Mouse (Mus musculus): ENCODE data around the gene 4930402H24Rik. TPM values are rescaled to one million over a fixed set of nuclear protein-coding genes. Genes with fewer than 3 reads are reported as not detected.

The 4930402H24Rik gene
- total and polyA plus RNA-seq, 2 experiments from 2014 or later = 57.6 to 131 TPM

- ATAC-seq (no peak), DNase-seq (ENCODE audit: low spot score) (no peak)
- 91% methylated on average over 5 of the region's 5 CpGs for WGBS
- Histone ChIP-seq H3K9me3 (ENCODE audit: low read length) (no peaks in the 10 kb centered on the region), H3K36me3 (ENCODE audit: insufficient read depth, low read length) (no peaks in the 10 kb centered on the region), H3K4me3 (ENCODE audit: low read length) (no peak overlapping the region), H3K4me1 (ENCODE audit: insufficient read depth, low read length) (no peaks in the 10 kb centered on the region), H3K9ac (replicated peaks; ENCODE audit: low read length) (no peak overlapping the region), H3K27me3 (ENCODE audit: insufficient read depth, low read length) (no peaks in the 10 kb centered on the region), H3K4me2 (ENCODE audit: low read depth, low read length) (no peak overlapping the region), H3K27ac (no peak overlapping the region)
- TF ChIP-seq CTCF (IDR thresholded peaks at IDR 0.05; ENCODE audit: low read depth) = no peak
Measured at GRCm38 (mm10) chr2:130870916-130871315, 35.3 kb downstream of the 4930402H24Rik start.

DNA sequence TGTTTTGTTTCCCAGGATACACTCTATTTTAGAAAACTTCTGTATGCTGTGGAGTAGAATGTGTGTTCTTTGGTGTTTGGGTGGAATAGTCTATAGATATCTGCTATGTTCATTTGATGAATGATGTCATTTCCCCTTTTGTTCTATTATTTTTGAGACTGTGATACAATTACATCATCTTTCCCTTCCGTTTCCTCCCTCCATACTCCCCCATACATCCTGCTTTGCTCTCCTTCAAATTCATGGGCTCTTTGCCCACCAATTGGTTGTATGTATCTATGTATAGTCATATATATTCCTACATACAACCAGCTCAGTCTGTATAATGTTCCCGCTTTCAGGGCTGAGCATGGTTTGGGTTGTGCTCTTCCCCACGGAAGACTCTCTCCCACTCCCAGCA lies 44.1 kb downstream of the 4930402H24Rik start:
- 90% methylated on average over 3 of the region's 3 CpGs for WGBS
- Histone ChIP-seq H3K4me2 (ENCODE audit: low read depth, low read length) (no peak overlapping the region), H3K36me3 (ENCODE audit: insufficient read depth, low read length) (no peaks in the 10 kb centered on the region), H3K9ac (replicated peaks; ENCODE audit: low read length) (no peak overlapping the region), H3K9me3 (ENCODE audit: low read length) (no peaks in the 10 kb centered on the region), H3K4me1 (ENCODE audit: insufficient read depth, low read length) (no peaks in the 10 kb centered on the region), H3K27me3 (ENCODE audit: insufficient read depth, low read length) (no peaks in the 10 kb centered on the region), H3K27ac (no peak overlapping the region), H3K4me3 (ENCODE audit: low read length) (no peak overlapping the region)
- no peak for ATAC-seq
- DNase-seq (ENCODE audit: low spot score) = no peak
- no peak for TF ChIP-seq CTCF (IDR thresholded peaks at IDR 0.05; ENCODE audit: low read depth)

DNA sequence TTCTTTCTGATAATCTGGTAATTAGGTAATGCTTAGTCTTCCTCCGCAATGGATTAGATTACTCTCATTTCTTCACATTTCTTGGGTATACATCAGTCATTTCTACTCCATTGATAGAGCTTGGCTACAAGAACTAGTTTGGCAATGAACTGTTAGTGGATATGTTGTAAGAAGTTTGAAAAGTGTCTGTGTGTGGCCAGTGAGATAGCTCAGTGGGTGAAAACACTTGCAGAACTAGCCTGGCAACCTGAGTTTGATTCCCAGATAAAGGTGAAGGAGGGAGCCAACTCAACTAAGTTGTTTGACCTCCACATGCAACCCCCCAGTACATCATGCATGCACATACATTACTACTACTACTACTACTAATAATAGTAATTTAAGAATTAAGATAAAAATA lies 53.2 kb downstream of the 4930402H24Rik start:
- Histone ChIP-seq H3K4me2 (ENCODE audit: low read depth, low read length) (no peak overlapping the region), H3K9me3 (ENCODE audit: low read length) (no peaks in the 10 kb centered on the region), H3K4me3 (ENCODE audit: low read length) (no peak overlapping the region), H3K27me3 (ENCODE audit: insufficient read depth, low read length) (no peaks in the 10 kb centered on the region), H3K4me1 (ENCODE audit: insufficient read depth, low read length) (no peaks in the 10 kb centered on the region), H3K9ac (replicated peaks; ENCODE audit: low read length) (no peak overlapping the region), H3K27ac (no peak overlapping the region), H3K36me3 (ENCODE audit: insufficient read depth, low read length) (no peaks in the 10 kb centered on the region)
- 100% methylated on average over 1 of the region's 1 CpGs for WGBS
- DNase-seq (ENCODE audit: low spot score) (no peak), ATAC-seq (no peak)
- no peak for TF ChIP-seq CTCF (IDR thresholded peaks at IDR 0.05; ENCODE audit: low read depth)

DNA sequence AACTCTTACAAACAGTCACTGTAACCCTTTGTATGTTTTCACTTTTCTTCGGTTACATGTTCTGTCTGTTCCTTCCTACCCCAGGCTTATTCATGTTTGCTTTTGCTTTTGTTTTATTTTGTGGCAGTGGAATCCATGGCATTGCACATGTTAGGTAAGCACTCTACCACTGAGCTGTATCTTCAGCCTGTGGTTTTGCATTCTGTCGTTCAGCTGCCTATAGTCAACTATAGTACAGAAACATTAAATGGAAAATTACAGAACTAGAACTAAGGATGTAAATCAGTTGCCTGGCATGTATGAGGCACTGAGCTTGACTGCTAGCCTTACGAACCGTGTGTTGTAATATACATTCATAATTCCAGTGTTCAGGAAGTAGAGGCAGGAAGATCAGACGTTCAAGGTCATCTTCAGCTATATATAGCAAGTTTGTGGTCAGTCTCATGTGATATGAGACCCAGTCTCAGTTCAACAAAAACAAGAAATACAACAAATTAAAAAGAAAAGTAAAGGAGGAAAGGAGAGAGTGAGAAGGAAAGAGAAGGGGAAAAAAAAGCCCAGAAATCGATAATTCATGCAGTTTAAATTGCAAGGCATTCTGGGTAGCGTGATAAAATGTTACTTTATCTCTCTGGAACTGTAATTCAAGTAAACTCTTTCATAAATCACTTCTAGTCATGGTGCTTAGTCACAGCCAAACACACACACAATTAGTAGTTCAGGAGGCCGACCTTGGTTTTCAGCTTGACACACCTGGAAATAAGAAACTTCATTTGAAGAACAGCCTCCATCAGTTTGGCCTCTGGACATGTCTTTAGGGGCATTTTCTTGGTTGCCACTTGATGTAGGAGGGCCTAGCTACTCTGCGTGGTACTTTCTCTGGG lies 54.6 kb downstream of the 4930402H24Rik start:
- H3K4me1 ChIP-seq (ENCODE audit: insufficient read depth, low read length) = no peaks in the 10 kb centered on the region
- H3K9me3 ChIP-seq (ENCODE audit: low read length) = no peaks in the 10 kb centered on the region
- no peak overlapping the region for H3K4me2 ChIP-seq (ENCODE audit: low read depth, low read length)
- no peak overlapping the region for H3K27ac ChIP-seq
- 88% methylated on average over 9 of the region's 9 CpGs for WGBS
- H3K36me3 ChIP-seq (ENCODE audit: insufficient read depth, low read length) = no peaks in the 10 kb centered on the region
- no peak overlapping the region for H3K9ac ChIP-seq (replicated peaks; ENCODE audit: low read length)
- H3K27me3 ChIP-seq (ENCODE audit: insufficient read depth, low read length) = no peaks in the 10 kb centered on the region
- ATAC-seq (no peak), DNase-seq (ENCODE audit: low spot score) (no peak)
- no peak overlapping the region for H3K4me3 ChIP-seq (ENCODE audit: low read length)
- TF ChIP-seq CTCF (IDR thresholded peaks at IDR 0.05; ENCODE audit: low read depth) = no peak

GRCm38 (mm10) chr2:130849688-130850087 lies 56.5 kb downstream of the 4930402H24Rik start:
- Histone ChIP-seq H3K4me1 (ENCODE audit: insufficient read depth, low read length) (no peaks in the 10 kb centered on the region), H3K36me3 (ENCODE audit: insufficient read depth, low read length) (no peaks in the 10 kb centered on the region), H3K4me3 (ENCODE audit: low read length) (no peak overlapping the region), H3K4me2 (ENCODE audit: low read depth, low read length) (no peak overlapping the region), H3K27ac (no peak overlapping the region), H3K27me3 (ENCODE audit: insufficient read depth, low read length) (no peaks in the 10 kb centered on the region), H3K9me3 (ENCODE audit: low read length) (no peaks in the 10 kb centered on the region), H3K9ac (replicated peaks; ENCODE audit: low read length) (no peak overlapping the region)
- no peak for TF ChIP-seq CTCF (IDR thresholded peaks at IDR 0.05; ENCODE audit: low read depth)
- WGBS = 76% methylated on average over 4 of the region's 4 CpGs
- DNase-seq (ENCODE audit: low spot score) (no peak), ATAC-seq (no peak)

DNA sequence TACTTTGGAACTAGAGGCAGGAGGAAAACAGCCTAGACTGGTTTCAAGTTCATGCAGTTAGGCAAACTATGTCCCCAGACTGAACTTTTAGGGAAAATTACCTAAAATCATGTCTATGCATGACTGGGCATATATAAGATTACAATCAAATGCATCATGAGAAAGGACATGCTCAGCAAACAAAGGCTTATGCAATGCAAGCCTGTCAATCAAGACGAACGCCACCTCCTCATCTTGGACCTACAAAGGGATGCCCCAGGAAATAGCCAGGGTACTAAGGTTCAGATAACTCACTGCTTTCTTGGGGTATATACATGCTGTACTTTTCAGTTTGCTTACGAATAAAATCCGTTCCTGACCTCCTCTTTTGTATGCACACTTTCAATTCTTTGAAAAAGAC lies 57.9 kb downstream of the 4930402H24Rik start:
- no peaks in the 10 kb centered on the region for H3K27me3 ChIP-seq (ENCODE audit: insufficient read depth, low read length)
- 90% methylated on average over 4 of the region's 4 CpGs for WGBS
- H3K9me3 ChIP-seq (ENCODE audit: low read length) = no peaks in the 10 kb centered on the region
- no peak overlapping the region for H3K4me2 ChIP-seq (ENCODE audit: low read depth, low read length)
- DNase-seq (ENCODE audit: low spot score) (no peak), ATAC-seq (no peak)
- H3K4me1 ChIP-seq (ENCODE audit: insufficient read depth, low read length) = no peaks in the 10 kb centered on the region
- no peaks in the 10 kb centered on the region for H3K36me3 ChIP-seq (ENCODE audit: insufficient read depth, low read length)
- H3K27ac ChIP-seq = no peak overlapping the region
- no peak overlapping the region for H3K4me3 ChIP-seq (ENCODE audit: low read length)
- TF ChIP-seq CTCF (IDR thresholded peaks at IDR 0.05; ENCODE audit: low read depth) = no peak
- H3K9ac ChIP-seq (replicated peaks; ENCODE audit: low read length) = no peak overlapping the region

- Histone ChIP-seq H3K4me3 (ENCODE audit: low read length) (no peak overlapping the region), H3K4me1 (ENCODE audit: insufficient read depth, low read length) (peaks cover 6% of the 10 kb centered on the region; the same call in 1 of the 2 replicates), H3K9me3 (ENCODE audit: low read length) (no peaks in the 10 kb centered on the region), H3K36me3 (ENCODE audit: insufficient read depth, low read length) (no peaks in the 10 kb centered on the region), H3K27me3 (ENCODE audit: insufficient read depth, low read length) (no peaks in the 10 kb centered on the region), H3K9ac (replicated peaks; ENCODE audit: low read length) (no peak overlapping the region), H3K4me2 (ENCODE audit: low read depth, low read length) (no peak overlapping the region), H3K27ac (no peak overlapping the region)
- DNase-seq (ENCODE audit: low spot score) (no peak), ATAC-seq (no peak)
- TF ChIP-seq CTCF (IDR thresholded peaks at IDR 0.05; ENCODE audit: low read depth) = no peak
- 81% methylated on average over 2 of the region's 2 CpGs for WGBS
Measured at GRCm38 (mm10) chr2:130843623-130844022, 62.6 kb downstream of the 4930402H24Rik start.

All from hindbrain, postnatal 0 days (tissue).